Mouse (Mus musculus): ENCODE results near the gene Kif18a.

The Kif18a gene

GRCm38 (mm10) chr2:109384019-109384418 lies 103.5 kb downstream of the Kif18a start:
- DNase-seq = no peak

DNA sequence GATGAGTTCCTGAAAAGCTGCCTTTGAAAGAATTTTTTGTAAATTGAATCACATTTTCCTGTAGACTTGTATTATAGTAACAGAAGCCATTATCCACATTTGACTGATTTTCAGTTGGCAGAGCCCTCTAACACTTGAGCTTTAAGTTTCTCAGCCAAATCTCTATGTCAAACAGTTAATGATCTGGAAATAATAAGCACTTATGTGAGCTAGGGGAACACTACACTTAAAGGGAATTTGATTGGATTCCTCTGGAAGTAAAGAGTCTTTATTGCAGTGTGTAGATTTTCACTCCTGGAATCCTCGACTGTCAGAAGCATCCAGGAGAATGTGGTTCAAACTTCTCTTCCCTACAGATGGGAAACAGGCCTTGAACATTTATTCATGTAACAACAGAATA lies 105.7 kb downstream of the Kif18a start:
- no peak for DNase-seq

DNA sequence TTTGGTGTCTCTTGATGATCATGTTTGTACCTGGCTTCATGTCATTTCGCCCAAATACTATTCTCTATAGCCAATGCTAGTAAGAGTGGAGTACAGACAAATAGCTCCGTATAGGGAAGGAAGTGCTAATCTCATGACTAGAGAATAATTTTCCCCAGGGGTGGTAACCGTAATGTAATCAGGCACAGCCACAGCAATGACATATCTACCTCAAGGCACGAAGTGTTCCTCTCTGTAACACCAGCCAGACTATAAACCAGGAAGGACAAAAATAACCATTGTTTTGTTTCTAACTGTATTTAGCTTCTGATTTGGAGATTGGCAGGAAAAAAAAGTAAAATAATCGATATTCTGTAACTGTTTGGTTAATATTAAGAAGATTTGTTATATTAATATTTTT lies 108.2 kb downstream of the Kif18a start:
- no peak for DNase-seq

DNA sequence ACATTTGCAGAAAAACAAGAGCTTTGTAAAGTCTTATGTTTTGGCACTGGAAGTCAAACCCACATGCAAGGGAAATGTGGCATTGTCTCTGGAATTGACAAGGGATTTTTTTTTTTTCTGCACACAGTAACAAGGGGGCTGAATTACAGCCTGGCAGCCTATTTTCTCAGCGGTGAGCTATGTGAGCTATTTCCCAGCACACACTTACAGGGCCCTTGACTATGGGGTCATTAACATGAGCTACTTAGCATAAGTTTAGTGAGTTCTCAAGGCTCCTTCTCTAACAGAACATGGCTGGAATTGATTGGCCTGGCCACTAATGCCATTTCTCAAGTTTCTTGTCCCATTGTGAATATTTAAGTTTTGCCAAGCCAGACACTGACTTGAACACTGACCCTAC lies 109.4 kb downstream of the Kif18a start:
- DNase-seq = no peak
